Mouse (Mus musculus) retina, postnatal 1 day (tissue): ENCODE data around the gene Ctc1.
A peak's percentile ranks its signal among the peaks of the same experiment; 100 is the strongest.
"Not testable (repeated sequence)": the region's sequence is repeated elsewhere in the genome, so short reads cannot be mapped to it uniquely, and the experiment has no call there.

Experiments used
- DNase-seq: peaks from one replicate; pipeline ENCODE4 v3.0.0-alpha.2; 2012

The Ctc1 gene

DNA sequence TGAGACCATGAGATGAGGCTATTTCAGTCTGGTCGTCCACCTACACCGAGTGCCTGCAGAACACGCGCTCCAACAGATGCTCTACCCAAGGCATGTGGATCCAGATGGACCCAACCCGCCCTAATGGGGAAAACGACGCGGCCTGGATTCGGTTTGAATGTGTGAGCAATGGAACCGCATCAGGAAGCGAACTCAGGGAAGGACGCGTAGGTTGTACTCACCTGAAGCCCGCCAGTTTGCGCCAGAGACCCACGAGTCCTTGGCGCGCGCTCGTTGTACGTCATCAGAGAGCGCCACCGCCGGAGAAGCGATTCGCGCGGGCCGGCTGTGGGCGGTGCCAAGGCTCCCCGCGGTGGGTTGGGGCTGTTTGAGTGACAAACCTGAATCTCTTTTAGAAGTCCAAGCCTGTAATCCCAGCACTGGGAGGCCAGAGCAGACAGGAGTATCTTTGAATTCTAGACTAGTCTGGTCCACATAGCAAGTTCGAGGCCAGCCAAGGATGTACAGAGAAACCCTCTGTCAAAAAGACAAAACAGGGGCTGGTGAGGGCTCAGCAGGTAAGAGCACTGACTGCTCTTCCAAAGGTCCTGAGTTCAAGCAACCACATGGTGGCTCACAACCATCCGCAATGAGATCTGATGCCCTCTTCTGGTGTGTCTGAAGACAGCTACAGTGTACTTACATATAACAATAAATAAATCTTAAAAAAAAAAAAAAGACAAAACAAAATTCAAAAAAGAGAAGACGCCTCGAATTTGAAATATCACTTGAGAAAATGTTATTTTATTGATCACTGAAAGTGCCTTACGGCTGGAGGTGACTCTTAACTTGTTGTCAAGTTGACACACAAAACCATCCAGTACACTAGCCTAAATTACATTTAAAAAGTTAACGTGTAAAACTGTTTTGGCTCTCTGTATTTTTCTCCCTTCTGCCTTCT lies 7.3 kb upstream of the Ctc1 start, which contains the start of gene Pfas:
TSS of gene Pfas (minus strand) at position 279 of the 940 bp plus-strand sequence.
- peak; percentile 97 for DNase-seq

DNA sequence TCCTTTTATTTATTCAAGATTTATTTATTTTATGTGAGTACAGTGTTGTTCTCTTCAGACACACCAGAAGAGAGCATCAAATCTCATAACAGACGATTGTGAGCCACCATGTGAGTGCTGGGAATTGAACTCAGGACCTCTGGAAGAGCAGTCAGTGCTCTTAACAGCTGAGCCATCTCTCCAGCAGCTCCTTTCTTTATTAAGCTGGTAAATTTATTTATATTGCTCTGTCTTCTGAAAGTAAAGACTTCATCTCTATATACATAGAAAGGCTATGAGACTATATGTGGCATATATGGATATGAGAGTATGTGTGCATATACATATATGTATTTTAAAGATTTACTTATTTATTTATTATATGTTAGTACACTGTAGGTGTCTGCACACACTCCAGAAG lies 6.2 kb upstream of the Ctc1 start:
- DNase-seq = no peak

DNA sequence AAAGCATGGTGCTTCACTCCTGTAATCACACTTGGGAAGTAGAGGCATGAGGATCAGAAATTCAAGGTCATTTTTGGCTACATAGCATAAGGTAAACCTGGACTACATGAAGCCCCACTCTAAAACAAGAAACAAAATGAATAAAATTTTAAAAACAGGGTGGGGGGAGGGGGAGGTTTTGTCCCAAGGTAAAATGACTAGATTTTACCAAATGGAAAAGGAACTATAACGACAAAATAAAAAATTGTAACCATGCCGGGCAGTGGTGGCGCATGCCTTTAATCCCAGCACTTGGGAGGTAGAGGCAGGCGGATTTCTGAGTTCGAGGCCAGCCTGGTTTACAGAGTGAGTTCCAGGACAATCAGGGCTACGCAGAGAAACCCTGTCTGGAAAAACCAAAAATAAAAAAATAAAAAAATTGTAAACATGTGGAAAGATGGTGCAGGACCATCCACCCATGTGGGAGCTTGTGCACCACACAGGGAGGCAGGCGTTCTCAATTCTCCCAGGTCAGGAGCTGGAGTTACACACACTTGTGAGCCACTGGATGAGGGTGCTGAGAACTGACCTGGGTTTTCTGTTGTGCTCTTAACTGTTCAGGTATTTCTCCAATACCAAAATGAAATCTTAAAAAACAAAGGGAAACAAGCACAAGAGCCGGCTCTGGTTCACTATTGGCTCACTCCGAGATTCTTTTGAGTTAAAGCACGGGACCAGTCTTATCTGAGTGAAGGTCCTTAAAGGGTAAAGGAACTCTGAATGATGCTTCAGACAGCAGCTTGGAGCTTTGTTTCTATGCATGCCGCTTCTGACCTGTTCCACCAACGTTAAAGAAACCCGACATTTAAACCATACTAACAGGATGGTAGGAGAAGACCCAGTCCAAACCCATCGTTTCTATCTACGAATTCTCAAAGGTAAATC lies 5.0 kb upstream of the Ctc1 start:
- no peak for DNase-seq

DNA sequence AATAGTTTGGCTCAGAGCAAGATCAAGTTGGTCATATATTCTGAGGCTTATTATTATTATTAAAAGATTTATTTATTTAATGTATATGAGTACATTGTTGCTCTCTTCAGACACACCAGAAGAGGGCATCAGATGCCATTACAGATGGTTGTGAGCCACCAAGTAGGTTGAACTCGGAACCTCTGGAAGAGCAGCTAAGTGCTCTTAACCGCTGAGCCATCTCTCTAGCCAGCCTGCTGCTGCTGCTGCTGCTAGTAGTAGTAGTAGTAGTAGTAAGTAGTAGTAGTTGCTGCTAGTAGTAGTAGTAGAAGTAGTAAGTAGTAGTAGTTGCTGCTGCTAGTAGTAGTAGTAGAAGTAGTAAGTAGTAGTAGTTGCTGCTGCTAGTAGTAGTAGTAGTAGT lies 4.3 kb upstream of the Ctc1 start:
- DNase-seq = not testable (repeated sequence)

DNA sequence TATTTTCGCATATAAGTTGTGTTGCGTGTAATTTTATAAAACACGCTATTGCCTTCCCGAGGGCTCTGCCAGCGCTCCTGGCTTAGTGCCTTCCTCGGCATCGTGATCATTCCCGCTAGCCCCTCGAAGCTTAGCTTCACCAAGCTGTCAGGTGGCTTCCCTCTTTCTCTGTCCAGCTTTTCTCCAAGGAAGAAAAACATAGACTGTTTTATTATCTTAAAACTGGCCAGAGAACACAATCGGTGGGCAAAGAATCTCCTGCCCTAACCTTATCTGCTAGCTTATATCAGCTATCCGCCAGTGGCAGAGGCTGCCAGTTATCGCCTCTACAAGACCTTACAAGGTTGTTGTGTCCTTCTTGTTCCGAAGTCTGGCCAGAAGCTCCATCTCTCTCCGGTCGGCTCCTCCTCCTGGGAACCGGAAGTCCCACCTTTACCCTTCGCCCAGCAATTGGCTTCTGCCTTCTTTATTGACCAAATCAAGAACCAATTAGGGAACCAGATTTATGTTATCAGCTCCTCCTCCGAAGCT lies 3.6 kb upstream of the Ctc1 start:
- DNase-seq = peak; percentile 96

DNA sequence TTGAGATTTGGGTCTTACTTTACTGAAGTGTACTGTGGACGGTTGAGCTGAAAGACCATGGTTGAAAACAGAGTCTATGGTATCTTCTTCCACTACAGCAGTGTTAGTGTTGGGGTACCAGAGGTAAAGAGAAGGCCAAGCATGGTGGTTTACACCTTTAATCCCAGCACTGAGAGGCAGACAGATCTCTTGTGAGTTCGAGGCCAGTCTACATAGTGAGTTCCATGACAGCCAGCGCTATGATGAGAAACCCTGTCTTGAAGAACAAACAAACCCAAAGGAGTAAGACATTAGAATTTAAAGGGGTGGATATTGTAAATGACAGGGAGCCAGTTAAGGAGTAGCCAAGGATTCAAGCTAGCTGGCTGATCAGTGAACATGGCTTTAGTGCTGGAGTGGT lies 1.0 kb downstream of the Ctc1 start:
- DNase-seq = no peak

DNA sequence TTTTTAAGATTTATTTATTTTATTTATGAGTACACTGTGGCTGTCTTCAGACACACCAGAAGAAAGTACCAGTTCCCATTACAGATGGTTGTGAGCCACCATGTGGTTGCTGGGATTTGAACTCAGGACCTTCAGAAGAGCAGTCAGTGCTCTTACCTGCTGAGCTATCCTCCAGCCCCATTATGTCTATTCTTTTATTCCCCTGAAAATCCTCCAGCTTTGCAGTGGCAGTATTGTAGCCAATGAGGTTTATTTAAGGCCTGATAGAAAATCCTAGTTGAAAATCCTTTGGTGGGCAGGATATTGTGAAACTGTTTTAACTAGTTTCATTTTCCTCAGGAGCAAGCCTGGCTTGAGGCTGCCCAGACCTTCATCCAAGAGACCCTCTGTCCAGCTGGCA lies 5.0 kb downstream of the Ctc1 start:
- DNase-seq = no peak

DNA sequence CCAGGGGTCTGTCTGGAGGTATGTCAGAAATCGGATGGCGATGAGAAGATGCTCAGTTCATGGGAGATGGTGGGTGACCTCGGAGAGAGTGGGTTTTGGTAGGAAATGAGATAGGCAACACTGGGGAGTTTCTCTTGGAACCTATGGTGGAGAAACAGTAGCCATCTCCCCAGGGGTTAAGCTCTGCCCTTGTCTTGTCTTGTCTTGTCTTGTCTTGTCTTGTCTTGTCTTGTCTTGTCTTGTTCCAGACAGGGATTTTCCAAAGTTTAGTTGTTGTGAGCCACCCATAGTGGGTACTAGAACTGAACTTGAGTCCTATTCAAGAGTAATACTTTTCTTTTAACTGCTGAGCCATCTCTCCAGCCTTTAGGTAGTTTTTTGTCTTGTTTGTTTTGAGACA lies 10.9 kb downstream of the Ctc1 start:
- no peak for DNase-seq

DNA sequence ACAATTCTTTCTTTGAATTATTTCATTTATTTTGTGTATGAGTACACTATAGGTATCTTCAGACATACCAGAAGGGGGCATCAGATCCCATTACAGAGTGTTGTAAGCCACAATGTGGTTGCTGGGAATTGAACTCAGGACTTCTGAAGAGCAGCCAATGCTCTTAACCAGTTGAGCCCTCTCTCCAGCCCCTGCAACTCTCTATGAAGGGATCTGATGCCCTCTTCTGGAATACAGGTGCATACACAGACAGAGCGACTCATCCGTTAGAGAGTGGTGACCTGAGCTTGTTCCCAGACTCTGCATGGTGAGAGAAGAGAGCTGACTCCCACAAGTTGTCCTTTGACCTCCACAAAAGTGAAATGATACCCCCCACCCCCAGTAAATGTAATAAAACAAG lies 13.1 kb downstream of the Ctc1 start:
- peak; percentile 40 for DNase-seq

DNA sequence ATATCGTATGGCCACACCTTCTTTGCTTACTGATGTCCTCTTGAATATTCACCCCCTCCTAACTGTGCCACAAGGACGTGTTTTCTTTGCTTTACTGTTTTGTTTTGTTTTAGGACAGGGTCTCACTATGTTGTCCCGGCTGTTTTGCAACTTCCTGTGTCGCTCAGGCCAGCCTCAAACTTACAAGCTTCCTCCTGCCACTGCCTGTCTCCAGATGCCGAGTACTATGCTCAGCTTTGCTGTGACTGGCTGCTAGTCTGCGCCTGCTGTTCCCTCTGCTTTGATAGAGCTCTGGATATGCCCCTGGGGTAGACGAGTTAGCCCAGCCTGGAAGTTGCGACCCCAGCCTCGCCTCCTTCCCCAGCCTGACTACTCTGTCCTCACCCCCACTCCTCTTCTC lies 17.8 kb downstream of the Ctc1 start:
- DNase-seq = no peak

DNA sequence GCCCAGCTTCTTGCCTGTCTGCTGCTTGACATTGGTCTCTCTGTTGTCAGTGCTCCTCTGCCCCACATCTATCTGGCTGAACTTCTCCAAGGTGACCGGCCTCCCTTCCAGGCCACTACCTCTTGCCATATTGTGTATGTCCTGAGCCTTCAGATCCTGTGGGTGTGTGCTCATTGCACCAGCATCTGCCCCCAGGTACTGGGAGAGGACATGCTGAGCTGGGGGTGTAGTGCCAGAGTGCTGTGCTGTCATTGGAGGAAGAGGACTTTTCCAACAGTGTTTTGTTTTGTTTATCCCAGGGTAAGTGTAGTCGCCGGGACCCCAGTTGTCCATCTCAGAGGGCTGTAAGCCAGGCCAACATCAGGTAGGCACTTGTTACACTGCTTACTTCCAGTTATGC lies 18.9 kb downstream of the Ctc1 start:
- no peak for DNase-seq

DNA sequence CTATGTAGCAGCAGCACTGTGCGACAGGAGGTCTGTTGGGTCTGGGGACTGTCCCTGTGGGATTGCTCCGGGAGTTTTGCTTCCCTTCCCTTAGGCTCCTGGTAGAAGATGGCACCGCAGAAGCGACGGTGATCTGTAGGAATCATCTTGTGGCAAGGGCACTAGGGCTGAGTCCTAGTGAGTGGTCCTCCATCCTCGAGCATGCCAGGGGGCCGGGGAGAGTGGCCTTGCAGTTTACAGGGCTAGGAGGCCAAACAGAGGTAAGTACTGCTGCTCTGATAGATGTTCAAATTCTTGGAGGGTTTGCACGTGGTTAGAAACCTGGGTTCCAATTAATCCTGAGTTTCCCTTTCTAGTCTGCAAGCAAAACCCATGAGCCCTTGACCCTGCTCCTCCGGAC lies 19.7 kb downstream of the Ctc1 start:
- no peak for DNase-seq

DNA sequence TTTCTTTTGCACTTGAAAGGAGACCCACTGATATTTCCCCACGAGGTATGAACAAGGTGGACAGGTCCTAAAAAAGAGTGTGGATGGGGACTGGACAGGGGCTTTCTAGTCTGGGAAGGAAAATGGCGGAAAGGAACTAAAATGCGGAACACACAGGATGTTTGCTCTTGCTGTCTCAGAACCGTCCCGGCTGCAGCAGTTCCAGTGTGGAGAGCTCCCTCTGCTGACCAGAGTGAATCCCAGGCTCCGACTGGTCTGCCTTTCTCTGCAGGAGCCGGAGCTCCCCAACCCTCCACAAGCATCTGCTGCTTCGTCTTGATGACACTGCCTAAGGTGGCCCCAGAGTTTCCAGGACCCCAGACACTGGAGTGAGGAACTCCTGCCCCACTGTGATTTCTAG lies 20.1 kb downstream of the Ctc1 start:
- DNase-seq = peak; percentile 91

DNA sequence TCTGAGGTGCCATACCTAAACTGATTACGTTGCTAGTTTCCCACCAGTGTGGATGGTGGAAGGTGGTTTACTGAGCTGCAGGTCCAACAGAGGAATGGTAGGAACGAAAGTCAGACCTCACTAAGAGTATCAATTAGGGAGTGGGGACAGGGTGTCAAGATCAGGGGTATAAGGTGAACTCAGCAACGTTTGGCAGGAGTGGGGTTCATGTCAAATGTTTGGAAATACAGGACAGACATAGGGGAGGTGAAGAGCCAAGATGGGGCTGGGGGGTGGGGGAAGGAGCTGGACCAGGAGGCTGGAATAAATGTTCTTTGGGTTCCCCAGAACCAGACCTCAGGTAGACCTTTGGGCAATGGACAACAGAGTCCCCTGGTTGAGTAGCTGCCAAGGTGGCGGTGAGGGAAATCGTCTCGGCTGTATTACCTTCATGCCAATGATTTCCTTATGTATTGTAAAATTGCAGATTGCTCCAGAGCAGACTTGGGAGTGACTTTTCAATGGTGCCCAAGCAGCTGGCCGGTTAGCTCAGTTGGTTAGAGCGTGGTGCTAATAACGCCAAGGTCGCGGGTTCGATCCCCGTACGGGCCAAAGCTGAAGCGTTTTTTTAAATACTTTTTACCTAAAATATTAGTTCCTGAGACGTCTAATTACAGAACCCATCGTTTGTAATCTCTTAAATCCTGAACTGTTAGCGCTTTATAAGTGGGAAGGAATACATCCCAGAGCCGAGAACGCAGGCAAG lies 20.9 kb downstream of the Ctc1 start:
- peak; percentile 88 for DNase-seq

DNA sequence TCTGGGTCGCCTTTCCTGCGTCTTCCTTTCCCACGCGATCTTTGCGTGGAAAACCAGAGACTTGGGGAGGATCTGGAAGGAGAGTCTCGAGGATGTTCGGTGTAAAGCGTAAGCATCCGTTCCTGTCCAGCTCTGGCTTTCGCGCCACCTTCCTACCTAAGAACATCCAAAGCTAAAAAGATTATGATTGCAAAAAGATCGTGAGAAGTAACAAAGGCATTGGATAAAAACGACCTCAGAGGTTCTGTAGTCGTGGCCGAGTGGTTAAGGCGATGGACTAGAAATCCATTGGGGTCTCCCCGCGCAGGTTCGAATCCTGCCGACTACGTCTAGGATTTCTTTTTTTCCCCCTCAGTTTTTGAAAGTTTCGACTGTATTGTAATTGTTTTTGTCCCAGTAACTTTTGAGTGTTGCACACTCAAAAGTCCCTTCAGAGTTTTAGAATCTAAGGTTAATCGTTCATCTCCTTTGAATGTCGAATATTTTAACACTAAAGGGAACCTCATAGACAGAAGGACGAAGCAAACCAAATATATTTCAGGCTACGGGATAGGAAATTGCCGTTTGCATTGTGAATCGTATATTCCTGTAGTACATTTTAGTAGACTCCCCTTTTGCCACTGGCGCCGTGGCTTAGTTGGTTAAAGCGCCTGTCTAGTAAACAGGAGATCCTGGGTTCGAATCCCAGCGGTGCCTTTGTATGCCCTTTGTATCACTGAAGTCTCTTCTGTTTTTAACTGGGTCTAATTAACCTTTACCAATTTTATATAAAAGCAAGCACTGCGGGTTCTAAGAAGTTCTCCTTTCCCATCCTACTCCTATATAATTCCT lies 21.7 kb downstream of the Ctc1 start:
- DNase-seq = peak; percentile 92

DNA sequence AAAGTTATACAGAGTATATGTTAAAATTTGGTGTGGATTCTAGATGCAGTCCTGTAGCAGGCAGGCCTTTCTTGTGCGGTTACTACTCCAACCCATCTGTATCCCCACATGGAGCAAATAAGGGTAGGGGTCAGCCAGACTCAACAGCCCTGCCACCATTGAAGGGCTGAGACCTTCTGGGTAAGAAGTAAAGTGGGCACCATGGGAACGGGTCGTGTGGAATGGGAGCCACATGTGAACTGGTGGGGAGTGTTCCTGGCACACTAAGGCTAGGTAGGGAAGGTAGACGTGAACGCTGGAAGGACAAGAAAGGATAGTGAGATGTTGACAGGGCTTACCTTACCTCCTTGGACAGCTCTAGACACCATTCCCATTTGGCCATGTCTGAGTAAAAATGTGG lies 22.5 kb downstream of the Ctc1 start:
- DNase-seq = peak; percentile 22

DNA sequence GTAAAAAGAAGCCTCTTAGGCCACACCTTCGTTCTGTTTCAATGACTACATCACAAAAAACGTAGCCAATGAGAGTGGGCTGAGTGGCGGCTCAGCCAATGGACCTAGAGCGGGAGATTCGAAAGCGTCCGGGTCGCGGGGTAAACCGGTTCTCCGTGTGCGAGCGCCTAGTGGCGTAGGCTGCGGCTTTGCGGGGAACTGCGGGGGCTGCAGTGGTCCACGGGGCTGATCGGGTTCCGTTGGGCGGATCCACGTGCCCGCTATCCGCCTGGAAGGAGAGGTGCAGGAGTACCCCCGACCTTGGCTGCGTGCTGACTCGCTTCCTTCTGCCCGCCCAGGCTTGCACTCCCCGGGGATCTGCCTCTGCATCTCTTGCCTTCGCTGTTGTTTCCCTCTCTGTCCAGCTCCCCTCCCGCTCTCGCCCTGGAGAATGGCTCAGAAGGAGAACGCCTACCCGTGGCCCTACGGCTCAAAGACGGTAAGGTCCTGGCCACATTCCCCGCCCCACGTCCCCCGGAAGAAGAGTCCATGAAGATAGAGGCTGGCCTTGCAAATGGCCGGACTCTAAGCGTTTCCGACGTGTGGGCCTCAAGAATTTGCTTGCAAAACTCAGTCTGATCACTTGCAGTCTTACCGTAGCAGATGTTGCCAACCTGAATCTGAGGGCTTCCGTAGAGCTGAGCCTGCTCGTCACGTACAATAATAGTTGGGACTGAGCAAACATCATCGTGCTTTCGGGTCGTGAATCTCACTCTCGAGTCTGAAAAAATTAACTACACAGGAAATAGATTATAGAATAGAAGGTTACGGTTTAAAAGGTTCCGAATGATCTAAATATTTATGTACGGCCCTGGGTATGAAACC lies 30.1 kb downstream of the Ctc1 start, which contains the start of gene Aurkb:
TSS of gene Aurkb (plus strand) at position 117 of the 864 bp plus-strand sequence.
- DNase-seq = peak; percentile 94

DNA sequence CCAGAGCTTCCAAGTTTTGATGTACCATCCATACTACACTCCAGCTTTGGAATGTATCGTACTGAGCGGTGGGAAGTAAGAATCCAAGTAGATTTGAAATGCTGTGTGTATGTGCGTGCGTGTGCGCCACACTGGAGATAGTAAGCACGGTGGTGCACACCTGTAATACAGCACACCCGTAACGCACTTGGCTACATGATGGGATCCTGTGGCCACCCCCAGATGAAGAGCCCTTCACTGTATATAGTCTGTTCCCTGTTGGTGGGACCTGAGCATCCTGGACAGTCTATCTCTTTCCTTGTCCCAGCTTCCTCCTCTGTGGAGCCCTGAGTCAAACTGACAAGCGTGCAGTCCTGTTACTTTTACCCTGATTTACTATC lies 30.7 kb downstream of the Ctc1 start:
- DNase-seq = no peak

DNA sequence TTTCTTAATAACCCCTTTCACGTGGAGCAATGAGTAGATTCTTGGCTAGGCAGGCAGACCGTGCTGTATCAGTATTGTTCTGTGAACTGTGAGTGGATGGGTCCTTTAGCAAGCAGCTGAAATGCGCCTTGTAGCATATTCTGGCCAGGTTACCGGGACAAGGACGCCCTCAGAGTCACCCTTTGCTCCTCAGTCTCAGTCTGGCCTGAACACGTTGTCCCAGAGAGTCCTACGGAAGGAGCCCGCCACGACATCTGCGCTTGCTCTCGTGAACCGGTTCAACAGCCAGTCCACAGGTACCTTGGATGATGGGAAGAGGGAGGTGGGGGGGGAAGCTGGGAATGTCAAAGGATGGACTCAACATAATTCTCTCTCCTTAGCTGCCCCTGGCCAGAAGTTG lies 31.9 kb downstream of the Ctc1 start:
- DNase-seq = no peak

DNA sequence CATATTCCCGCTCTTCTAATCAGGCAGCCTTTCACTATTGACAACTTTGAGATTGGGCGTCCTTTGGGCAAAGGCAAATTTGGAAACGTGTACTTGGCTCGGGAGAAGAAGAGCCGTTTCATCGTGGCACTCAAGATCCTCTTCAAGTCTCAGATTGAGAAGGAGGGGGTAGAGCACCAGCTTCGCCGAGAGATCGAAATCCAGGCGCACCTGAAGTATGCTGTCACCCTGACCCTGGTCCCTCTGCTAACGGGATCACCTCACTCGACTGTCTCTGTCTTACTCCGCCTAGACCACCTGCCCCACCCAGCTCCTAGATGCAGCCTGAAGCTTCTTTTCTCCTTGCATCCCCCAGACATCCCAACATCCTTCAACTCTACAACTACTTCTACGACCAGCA lies 32.4 kb downstream of the Ctc1 start:
- DNase-seq = no peak

DNA sequence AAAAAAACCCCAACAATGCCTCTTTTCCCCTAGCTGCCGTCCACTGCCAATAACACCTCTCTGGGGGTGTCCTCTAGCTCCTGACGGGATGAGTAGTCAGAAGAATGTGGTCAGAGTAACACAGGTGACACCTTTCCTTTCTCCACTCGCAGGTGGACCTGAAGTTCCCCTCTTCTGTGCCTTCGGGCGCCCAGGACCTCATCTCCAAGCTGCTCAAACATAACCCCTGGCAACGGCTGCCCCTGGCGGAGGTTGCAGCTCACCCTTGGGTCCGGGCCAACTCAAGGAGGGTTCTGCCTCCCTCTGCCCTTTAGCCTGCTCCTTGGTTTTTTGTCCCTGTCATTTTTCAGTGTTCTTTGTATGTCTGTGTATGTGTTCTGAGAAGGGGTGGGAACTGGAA lies 35.0 kb downstream of the Ctc1 start:
- DNase-seq = no peak
